Mouse (Mus musculus) Patski (cell line): Measurements from ENCODE around the gene Sema4a. TPM values are rescaled to one million over a fixed set of nuclear protein-coding genes. Genes with fewer than 3 reads are reported as not detected.

Source experiments
- ATAC-seq: fragments of 100-300 bp; one replicate; pipeline ENCODE4 v1.8.0; 2021
- CTCF ChIA-PET: fragments of 350-600 bp; sonication (Branson Sonifier 250); formaldehyde crosslinking; loops from one replicate; lab custom pipeline; 2022; ENCODE audit warnings: inconsistent platforms; lab: Charles Lee
- POLR2A ChIA-PET: fragments of 350-600 bp; sonication (Branson Sonifier 250); formaldehyde crosslinking; loops from one replicate; lab custom pipeline; 2022; ENCODE audit warnings: antibody characterized with exemption, inconsistent platforms; lab: Charles Lee
- DNase-seq: peaks from one replicate; pipeline ENCODE4 v3.0.0-alpha.2; 2011; ENCODE audit warnings: low read depth, low spot score
- H3K27me3 ChIP-seq: fragments of 371-371 bp; one replicate; pipeline ENCODE4 v1.5.1; 2021
- CTCF ChIP-seq: fragments of 100-300 bp; IDR thresholded peaks from one replicate; pipeline ENCODE4 v1.5.1; 2021
- in situ Hi-C: fragments of 300-500 bp; cut with MboI; formaldehyde crosslinking; loops from 3 replicates; pipeline ENCODE4 v1.11.1; 2018; ENCODE audit warnings: low pct_unique_long_range_greater_than_20kb, mixed read lengths
- polyA plus RNA-seq: library from polyadenylated mRNA; unstranded; gene quantifications from one replicate; pipeline ENCODE4 v1.2.3, GENCODE M21; 2021

The Sema4a gene
- polyA plus RNA-seq, 1 experiment from 2014 or later, result 6.6 TPM

DNA sequence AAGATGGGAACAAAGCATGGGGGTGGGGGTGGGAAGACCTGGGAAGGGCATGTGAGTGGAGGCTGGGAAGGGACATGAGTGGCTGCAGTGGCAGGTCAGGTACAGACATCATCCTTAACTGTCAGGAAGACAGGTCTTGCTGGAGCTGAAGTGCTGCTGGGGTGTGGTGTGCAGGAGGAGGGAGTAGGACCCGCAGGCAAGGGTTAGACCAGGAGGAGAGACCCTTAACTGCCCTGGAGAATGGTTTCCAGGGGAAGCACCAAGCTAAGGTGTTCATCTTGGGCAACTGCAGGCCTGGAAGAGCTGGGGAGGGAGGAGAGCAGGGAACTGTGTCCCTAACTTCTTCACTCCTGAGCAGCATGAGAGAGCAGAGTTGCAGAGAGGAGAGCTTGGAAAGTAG, 26.4 kb upstream of the Sema4a start:
- H3K27me3 ChIP-seq, result no peaks in the 10 kb centered on the region
- in situ Hi-C loops, result loop anchor here (5.0 kb wide), 1 partner anchor 35 kb away; no protein-coding TSS in a partner anchor
- DNase-seq, result no peak
- ChIA-PET POLR2A (interaction anchor here (0.6 to 7.1 kb wide), 8 partner anchors 8 to 149 kb away, joined by 4 to 75 read pairs (median 9); partner anchors contain the start of gene Lmna), CTCF (interaction anchor here (1.1 to 15.7 kb wide), 9 partner anchors 8 to 81 kb away, joined by 3 to 484 read pairs (median 9); partner anchors contain the start of gene Lmna)
- ATAC-seq, result no peak
- TF ChIP-seq CTCF, result no peak

DNA sequence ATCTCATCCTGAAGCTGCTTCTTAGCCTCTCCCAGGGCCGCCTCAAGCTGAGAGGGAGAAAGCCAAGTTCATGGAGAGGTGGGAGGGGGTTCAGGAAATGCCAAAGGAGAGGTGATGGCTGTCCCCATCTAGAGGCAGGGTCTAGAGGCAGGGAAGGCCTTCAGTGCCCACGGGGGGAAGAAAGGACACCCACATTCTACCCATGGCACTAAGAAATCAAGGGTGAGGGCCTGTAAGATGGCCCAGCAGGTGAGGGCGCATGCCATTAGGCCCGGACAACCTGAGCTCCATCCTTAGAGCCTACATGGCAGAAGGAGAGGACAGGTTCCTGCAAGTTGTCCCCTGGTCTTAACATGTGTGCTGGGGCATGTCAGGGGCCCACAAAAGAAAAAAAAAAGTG, 25.9 kb upstream of the Sema4a start:
- ChIA-PET CTCF (interaction anchor here (1.0 to 15.7 kb wide), 8 partner anchors 9 to 81 kb away, joined by 3 to 484 read pairs (median 8); partner anchors contain the start of gene Lmna), POLR2A (interaction anchor here (0.7 to 7.1 kb wide), 5 partner anchors 15 to 155 kb away, joined by 3 to 75 read pairs (median 12); no protein-coding TSS in a partner anchor)
- H3K27me3 ChIP-seq, result no peaks in the 10 kb centered on the region
- ATAC-seq (no peak), DNase-seq (no peak)
- TF ChIP-seq CTCF, result no peak
- in situ Hi-C loops, result loop anchor here (5.0 kb wide), 1 partner anchor 35 kb away; no protein-coding TSS in a partner anchor

DNA sequence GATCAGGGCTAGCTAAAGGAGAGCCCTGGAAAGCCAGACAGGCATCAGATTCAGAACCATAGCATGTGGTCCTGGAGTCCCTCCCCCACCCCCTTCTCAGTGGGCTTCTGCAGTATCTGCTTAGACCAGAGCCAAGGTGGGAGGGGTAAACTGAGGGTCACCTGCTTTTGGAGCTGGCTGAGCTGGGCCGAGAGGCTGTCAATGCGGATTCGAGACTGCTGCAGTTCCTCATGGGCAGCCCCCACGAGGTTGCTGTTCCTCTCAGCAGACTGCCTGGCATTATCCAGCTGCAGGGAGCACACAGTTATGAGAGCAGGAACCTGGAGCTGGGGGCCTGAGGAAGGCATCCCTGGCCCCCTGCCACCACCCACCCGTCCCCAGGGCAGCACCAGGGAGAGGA, 25.1 kb upstream of the Sema4a start:
- ATAC-seq, result no peak
- DNase-seq, result no peak
- TF ChIP-seq CTCF, result no peak
- CTCF ChIA-PET, result interaction anchor here (1.0 to 15.7 kb wide), 7 partner anchors 8 to 80 kb away, joined by 4 to 484 read pairs (median 9); partner anchors contain the start of gene Lmna
- POLR2A ChIA-PET, result interaction anchor here (0.7 to 3.3 kb wide), 4 partner anchors 18 to 154 kb away, joined by 3 to 12 read pairs (median 6); no protein-coding TSS in a partner anchor
- H3K27me3 ChIP-seq, result no peaks in the 10 kb centered on the region
- in situ Hi-C loops, result loop anchor here (5.0 kb wide), 1 partner anchor 36 kb away; no protein-coding TSS in a partner anchor

DNA sequence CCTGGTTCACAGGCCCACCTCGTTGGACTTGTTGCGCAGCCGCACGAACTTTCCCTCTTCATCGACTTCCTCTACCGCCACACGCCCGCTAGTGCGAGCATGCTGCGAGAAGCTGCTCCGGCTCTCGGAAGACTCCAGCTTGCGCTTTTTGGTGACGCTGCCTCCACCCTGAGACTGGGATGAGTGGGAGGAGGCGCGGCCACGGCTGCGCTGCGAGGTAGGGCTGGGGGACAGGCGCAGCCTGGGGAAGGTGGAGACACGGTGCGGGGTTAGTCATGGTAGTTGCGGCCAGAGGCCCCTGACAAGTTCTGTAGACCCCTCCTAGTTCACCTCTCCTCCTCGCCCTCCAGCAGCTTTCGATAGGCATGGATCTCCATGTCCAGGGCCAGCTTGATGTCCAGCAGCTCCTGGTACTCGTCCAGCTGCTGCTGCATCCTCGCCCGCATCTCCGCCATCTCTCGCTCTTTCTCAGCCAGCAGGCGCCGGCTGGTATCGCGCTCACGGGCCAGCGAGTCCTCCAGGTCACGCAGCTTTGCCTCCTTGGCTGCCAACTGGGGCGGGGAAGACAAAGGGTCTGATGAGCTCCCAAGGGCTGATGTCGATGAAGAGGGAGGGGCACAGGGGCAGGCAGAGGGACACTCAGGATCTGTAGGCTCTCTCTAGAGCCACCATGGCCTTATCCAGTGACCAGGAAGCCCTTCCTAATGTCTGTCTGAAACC, 23.8 kb upstream of the Sema4a start:
- no peaks in the 10 kb centered on the region for H3K27me3 ChIP-seq
- CTCF ChIA-PET, result interaction anchor here (0.8 to 15.7 kb wide), 11 partner anchors 10 to 109 kb away, joined by 3 to 484 read pairs (median 5); partner anchors contain the start of genes Lamtor2 and Lmna
- TF ChIP-seq CTCF, result no peak
- POLR2A ChIA-PET, result interaction anchor here (1.3 to 3.3 kb wide), 4 partner anchors 19 to 77 kb away, joined by 4 to 19 read pairs (median 7); no protein-coding TSS in a partner anchor
- no peak for DNase-seq
- in situ Hi-C loops, result loop anchor here (5.0 kb wide), 1 partner anchor 38 kb away; no protein-coding TSS in a partner anchor
- no peak for ATAC-seq

DNA sequence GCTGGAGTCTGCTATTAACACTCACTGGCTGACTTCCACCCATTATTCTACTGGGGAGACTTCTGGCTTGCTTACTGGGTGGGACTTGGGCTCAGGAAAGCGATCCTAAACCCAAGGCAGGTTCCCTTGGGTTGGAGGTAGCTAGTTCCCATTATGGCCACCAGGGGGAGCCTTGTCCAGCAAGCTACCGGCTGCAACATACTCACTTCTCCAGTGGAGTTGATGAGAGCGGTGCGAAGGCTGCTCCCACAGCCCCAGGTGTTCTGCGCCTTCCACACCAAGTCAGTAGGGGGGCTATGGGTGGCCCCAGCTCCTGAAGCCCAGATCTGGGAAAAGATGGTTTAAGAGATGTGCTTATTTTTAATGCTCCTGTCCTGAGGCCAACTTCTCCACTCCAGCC, 22.6 kb upstream of the Sema4a start:
- in situ Hi-C loops, result no loop called here
- ATAC-seq (no peak), DNase-seq (no peak)
- TF ChIP-seq CTCF, result no peak
- ChIA-PET POLR2A (interaction anchor here (0.6 to 3.3 kb wide), 4 partner anchors 20 to 76 kb away, joined by 3 to 19 read pairs (median 7); no protein-coding TSS in a partner anchor), CTCF (interaction anchor here (0.8 to 15.7 kb wide), 20 partner anchors 12 to 110 kb away, joined by 3 to 484 read pairs (median 4); partner anchors contain the start of genes Lamtor2, Lmna, Pmf1 and Sema4a)
- no peaks in the 10 kb centered on the region for H3K27me3 ChIP-seq

DNA sequence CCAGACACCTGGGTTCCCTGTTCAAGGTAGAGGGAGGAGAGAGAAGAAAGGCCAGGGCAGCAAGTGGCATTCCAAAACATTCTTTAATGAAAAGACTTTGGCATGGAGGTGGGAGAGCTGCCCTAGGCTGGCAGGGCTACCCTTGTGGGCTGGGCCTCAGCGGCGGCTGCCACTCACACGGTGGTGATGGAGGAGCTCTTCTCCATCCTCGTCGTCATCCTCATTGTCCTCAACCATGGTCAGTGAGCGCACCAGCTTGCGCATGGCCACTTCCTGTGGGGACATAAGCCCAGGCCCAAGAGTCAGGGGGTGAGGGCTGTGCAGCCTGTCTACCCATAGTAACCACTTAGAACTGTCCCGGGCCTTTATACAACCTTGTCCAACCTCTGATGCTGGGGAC, 22.2 kb upstream of the Sema4a start:
- TF ChIP-seq CTCF, result no peak
- DNase-seq (no peak), ATAC-seq (no peak)
- in situ Hi-C loops, result no loop called here
- no peaks in the 10 kb centered on the region for H3K27me3 ChIP-seq
- ChIA-PET POLR2A (interaction anchor here (2.8 kb wide), 1 partner anchor 40 kb away, joined by 19 read pairs; no protein-coding TSS in a partner anchor), CTCF (interaction anchor here (1.0 to 15.7 kb wide), 19 partner anchors 11 to 110 kb away, joined by 3 to 484 read pairs (median 4); partner anchors contain the start of genes Lamtor2, Lmna, Pmf1 and Sema4a)

DNA sequence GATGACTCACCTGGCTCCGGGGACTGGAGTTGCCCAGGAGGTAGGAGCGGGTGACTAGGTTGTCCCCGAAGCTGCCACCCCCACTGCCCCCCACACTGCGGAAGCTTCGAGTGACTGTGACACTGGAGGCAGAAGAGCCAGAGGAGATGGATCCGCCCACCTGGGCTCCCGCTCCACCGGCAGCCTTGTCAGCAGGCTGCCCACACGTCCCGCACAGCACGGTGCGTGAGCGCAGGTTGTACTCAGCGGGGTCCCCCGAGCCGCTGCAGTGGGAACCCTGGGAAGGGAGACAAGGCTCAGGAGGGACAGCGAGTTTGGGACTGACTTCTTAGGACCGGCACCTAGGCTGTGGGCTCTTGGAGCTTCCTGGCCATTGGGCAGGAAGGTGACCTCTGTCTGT, 21.4 kb upstream of the Sema4a start:
- ChIA-PET CTCF (interaction anchor here (1.3 to 15.7 kb wide), 6 partner anchors 11 to 79 kb away, joined by 3 to 484 read pairs (median 27); partner anchors contain the start of gene Lmna), POLR2A (interaction anchor here (1.8 to 2.8 kb wide), 2 partner anchors 8 to 41 kb away, joined by 5 to 19 read pairs; no protein-coding TSS in a partner anchor)
- TF ChIP-seq CTCF, result no peak
- no peak for ATAC-seq
- no peak for DNase-seq
- H3K27me3 ChIP-seq, result no peaks in the 10 kb centered on the region
- in situ Hi-C loops, result no loop called here

DNA sequence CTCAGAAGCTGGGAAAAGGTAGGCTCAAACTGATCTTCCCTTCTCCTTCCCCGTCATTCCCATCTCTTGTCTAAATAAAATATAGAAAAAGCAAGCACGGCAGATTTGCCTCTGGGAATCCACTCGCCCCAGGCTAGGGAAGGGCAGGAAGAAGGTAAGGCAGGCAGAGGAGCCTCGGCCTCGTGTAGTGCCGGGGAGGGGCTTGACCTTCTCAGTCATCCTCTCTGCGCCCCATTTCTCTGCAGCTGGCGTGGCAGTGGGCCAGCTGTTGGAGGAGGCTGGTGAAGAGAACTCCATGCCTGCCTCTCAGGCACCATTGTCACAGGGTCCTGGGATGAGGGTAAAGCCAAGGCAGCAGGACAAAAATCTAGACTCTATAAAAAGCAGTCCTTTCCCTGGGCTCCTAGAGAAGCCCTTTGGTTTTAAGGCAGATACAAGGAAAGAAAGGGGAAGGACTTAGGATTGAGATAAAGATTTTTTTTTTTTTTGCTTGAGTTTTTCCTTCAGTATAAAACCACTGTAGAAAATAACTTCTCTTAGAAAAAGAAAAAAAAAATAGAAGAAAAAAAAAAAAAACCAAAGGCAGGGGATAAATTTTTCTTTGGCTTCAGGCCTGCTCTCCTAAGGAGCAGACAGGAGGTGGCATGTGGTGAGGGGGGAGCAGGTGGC, 20.5 kb upstream of the Sema4a start:
- CTCF ChIA-PET, result interaction anchor here (4.9 to 15.7 kb wide), 3 partner anchors 22 to 73 kb away, joined by 90 to 484 read pairs (median 111); partner anchors contain the start of genes Lmna and Pmf1
- ATAC-seq, result no peak
- no peak for DNase-seq
- no peak for TF ChIP-seq CTCF
- H3K27me3 ChIP-seq, result no peaks in the 10 kb centered on the region
- in situ Hi-C loops, result no loop called here
- POLR2A ChIA-PET, result interaction anchor here (0.7 to 1.8 kb wide), 3 partner anchors 9 to 143 kb away, joined by 3 to 5 read pairs (median 4); no protein-coding TSS in a partner anchor

DNA sequence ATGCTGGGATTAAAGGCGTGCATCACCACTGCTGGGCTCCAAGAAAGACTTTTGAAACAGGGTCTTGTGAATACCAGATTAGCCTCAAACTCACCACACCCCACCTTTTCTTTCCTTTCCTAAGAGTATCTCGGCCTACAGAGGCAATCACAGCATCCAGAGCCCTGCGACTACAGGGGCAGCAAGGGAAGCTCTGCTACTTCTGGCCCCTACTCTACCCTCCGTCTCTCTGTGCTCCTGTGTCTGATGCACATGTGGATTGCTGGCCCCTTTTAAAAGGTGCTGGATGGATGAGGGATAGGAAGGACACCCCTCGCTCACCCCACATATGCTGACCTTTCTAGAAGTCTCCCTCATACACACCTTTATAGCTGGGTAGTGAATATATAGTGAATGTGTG, 19.7 kb upstream of the Sema4a start:
- ATAC-seq (no peak), DNase-seq (no peak)
- in situ Hi-C loops, result no loop called here
- ChIA-PET POLR2A (interaction anchor here (1.8 kb wide), 1 partner anchor 10 kb away, joined by 5 read pairs; no protein-coding TSS in a partner anchor), CTCF (interaction anchor here (3.7 to 15.7 kb wide), 3 partner anchors 14 to 72 kb away, joined by 27 to 484 read pairs (median 90); partner anchors contain the start of genes Lmna and Pmf1)
- TF ChIP-seq CTCF, result no peak
- no peaks in the 10 kb centered on the region for H3K27me3 ChIP-seq
